Mouse (Mus musculus) hindbrain, embryonic 13.5 days (tissue): ENCODE data around the gene Prcd. TPM values are rescaled to one million over a fixed set of nuclear protein-coding genes. Genes with fewer than 3 reads are reported as not detected.

ENCODE experiments used
- polyA plus RNA-seq: library from polyadenylated mRNA; unstranded; fragments of >200 nt; fragmentation: Nextera tagmentation; extraction: Ambion mirVana; gene quantifications from 2 replicates; pipeline ENCODE4 v1.2.1, GENCODE M21; 2015

Gene Prcd
- polyA plus RNA-seq, 1 experiment from 2014 or later = 1.2 TPM

Other genes starting within 250 kb of the Prcd start
- 35.0 and 39.6 TPM in 2 replicates for gene Rnf157, start 240.5 kb upstream of the Prcd start, polyA plus RNA-seq
- 43.6 and 44.5 TPM in 2 replicates for gene Ubald2, start 219.4 kb upstream of the Prcd start, polyA plus RNA-seq
- gene Qrich2, start 187.3 kb upstream of the Prcd start, polyA plus RNA-seq = 0.19 and 0.42 TPM in 2 replicates
- 171 and 178 TPM in 2 replicates for gene Prpsap1, start 159.3 kb upstream of the Prcd start, polyA plus RNA-seq
- gene Sphk1, start 122.6 kb upstream of the Prcd start, polyA plus RNA-seq = 3.1 and 3.3 TPM in 2 replicates
- gene Ube2o, start 72.1 kb upstream of the Prcd start, polyA plus RNA-seq = 14.1 and 14.8 TPM in 2 replicates
- 0.36 and 1.0 TPM in 2 replicates for gene Aanat, start 67.1 kb upstream of the Prcd start, polyA plus RNA-seq
- 1.8 and 2.1 TPM in 2 replicates for gene Rhbdf2, start 26.5 kb upstream of the Prcd start, polyA plus RNA-seq
- 16.4 and 18.1 TPM in 2 replicates for gene Cygb, start 779 bp downstream of the Prcd start, polyA plus RNA-seq
- gene St6galnac1, start 122.0 kb downstream of the Prcd start, polyA plus RNA-seq = not detected in 2 replicates
- gene Mxra7, start 174.5 kb downstream of the Prcd start, polyA plus RNA-seq = 62.6 and 67.2 TPM in 2 replicates
- 79.3 and 83.2 TPM in 2 replicates for gene Mettl23, start 189.7 kb downstream of the Prcd start, polyA plus RNA-seq
- gene Jmjd6, start 189.9 kb downstream of the Prcd start, polyA plus RNA-seq = 70.4 and 74.7 TPM in 2 replicates
- 48.0 and 53.9 TPM in 2 replicates for gene Mfsd11, start 198.9 kb downstream of the Prcd start, polyA plus RNA-seq
- 588 and 607 TPM in 2 replicates for gene Srsf2, start 199.6 kb downstream of the Prcd start, polyA plus RNA-seq